Mouse (Mus musculus): ENCODE data around the gene Msl2. TPM values are rescaled to one million over a fixed set of nuclear protein-coding genes. Genes with fewer than 3 reads are reported as not detected.

Gene Msl2
- polyA plus RNA-seq (2015; fragmentation: Nextera tagmentation; extraction: Ambion mirVana): 2.6 and 2.7 TPM in 2 replicates

GRCm38 (mm10) chr9:101073987-101074331 lies at the start of gene Msl2:
TSS of gene Msl2 (plus strand) at chr9:101074101.
- peak; percentile 71; the same call in 1 of the 2 replicates for ATAC-seq
- Histone ChIP-seq H3K4me3 (ENCODE audit: low read length) (peak within 1 kb of the TSS; percentile 87), H3K27ac (ENCODE audit: low read depth, low read length) (peak within 1 kb of the TSS; percentile 100), H3K27me3 (replicated peaks; ENCODE audit: control insufficient read depth, insufficient read depth, low read length) (no peaks in the 10 kb centered on the region), H3K4me2 (ENCODE audit: low read length) (peak within 1 kb of the TSS; percentile 82), H3K36me3 (ENCODE audit: control insufficient read depth, insufficient read depth, low read length) (no peaks in the 10 kb centered on the region), H3K9me3 (ENCODE audit: control insufficient read depth, low read length) (no peaks in the 10 kb centered on the region), H3K9ac (ENCODE audit: low read depth, low read length) (peak within 1 kb of the TSS; percentile 99), H3K4me1 (ENCODE audit: control insufficient read depth, insufficient read depth, low read depth, low read length) (peaks cover 16% of the 10 kb centered on the region)
- 0% methylated on average over 18 of the region's 43 CpGs for WGBS

- H3K4me2 ChIP-seq (ENCODE audit: low read length): peak overlapping the region; percentile 64
- H3K9me3 ChIP-seq (ENCODE audit: control insufficient read depth, low read length): no peaks in the 10 kb centered on the region
- peak overlapping the region; percentile 84 for H3K9ac ChIP-seq (ENCODE audit: low read depth, low read length)
- WGBS: 3% methylated on average over 14 of the region's 14 CpGs
- peaks cover 2% of the 10 kb centered on the region; the same call in 1 of the 2 replicates for H3K36me3 ChIP-seq (ENCODE audit: control insufficient read depth, insufficient read depth, low read length)
- peaks cover 11% of the 10 kb centered on the region for H3K4me1 ChIP-seq (ENCODE audit: control insufficient read depth, insufficient read depth, low read depth, low read length)
- H3K4me3 ChIP-seq (ENCODE audit: low read length): peak overlapping the region; percentile 64
- H3K27me3 ChIP-seq (replicated peaks; ENCODE audit: control insufficient read depth, insufficient read depth, low read length): no peaks in the 10 kb centered on the region
- no peak for ATAC-seq
- peak overlapping the region; percentile 99 for H3K27ac ChIP-seq (ENCODE audit: low read depth, low read length)
Observed at GRCm38 (mm10) chr9:101033761-101034447, 40.0 kb upstream of the Msl2 start.

- peak within 1 kb of the TSS; percentile 84 for H3K9ac ChIP-seq (ENCODE audit: low read depth, low read length)
- H3K4me3 ChIP-seq (ENCODE audit: low read length): peak within 1 kb of the TSS; percentile 64
- no peaks in the 10 kb centered on the region for H3K36me3 ChIP-seq (ENCODE audit: control insufficient read depth, insufficient read depth, low read length)
- H3K27me3 ChIP-seq (replicated peaks; ENCODE audit: control insufficient read depth, insufficient read depth, low read length): no peaks in the 10 kb centered on the region
- peaks cover 11% of the 10 kb centered on the region for H3K4me1 ChIP-seq (ENCODE audit: control insufficient read depth, insufficient read depth, low read depth, low read length)
- peak; percentile 100 for ATAC-seq
- peak within 1 kb of the TSS; percentile 99 for H3K27ac ChIP-seq (ENCODE audit: low read depth, low read length)
- H3K9me3 ChIP-seq (ENCODE audit: control insufficient read depth, low read length): no peaks in the 10 kb centered on the region
- under 1% methylated on average over 50 of the region's 61 CpGs for WGBS
- H3K4me2 ChIP-seq (ENCODE audit: low read length): peak within 1 kb of the TSS; percentile 80
Observed at GRCm38 (mm10) chr9:101034448-101035098, 39.3 kb upstream of the Msl2 start, which contains the start of gene Pccb. TSS of gene Pccb (minus strand) at chr9:101034898.

- ATAC-seq: no peak
- Histone ChIP-seq H3K4me3 (ENCODE audit: low read length) (no peak overlapping the region), H3K9ac (ENCODE audit: low read depth, low read length) (no peak overlapping the region), H3K27ac (ENCODE audit: low read depth, low read length) (no peak overlapping the region), H3K27me3 (replicated peaks; ENCODE audit: control insufficient read depth, insufficient read depth, low read length) (no peaks in the 10 kb centered on the region), H3K4me2 (ENCODE audit: low read length) (no peak overlapping the region), H3K4me1 (ENCODE audit: control insufficient read depth, insufficient read depth, low read depth, low read length) (peaks cover 11% of the 10 kb centered on the region), H3K9me3 (ENCODE audit: control insufficient read depth, low read length) (no peaks in the 10 kb centered on the region), H3K36me3 (ENCODE audit: control insufficient read depth, insufficient read depth, low read length) (no peaks in the 10 kb centered on the region)
- 91% methylated on average over 14 of the region's 15 CpGs for WGBS
Observed at GRCm38 (mm10) chr9:101035836-101036596, 37.9 kb upstream of the Msl2 start.

- no peak for ATAC-seq
- H3K4me3 ChIP-seq (ENCODE audit: low read length): no peak overlapping the region
- no peaks in the 10 kb centered on the region for H3K27me3 ChIP-seq (replicated peaks; ENCODE audit: control insufficient read depth, insufficient read depth, low read length)
- H3K9ac ChIP-seq (ENCODE audit: low read depth, low read length): no peak overlapping the region
- no peaks in the 10 kb centered on the region for H3K36me3 ChIP-seq (ENCODE audit: control insufficient read depth, insufficient read depth, low read length)
- no peaks in the 10 kb centered on the region for H3K9me3 ChIP-seq (ENCODE audit: control insufficient read depth, low read length)
- no peak overlapping the region for H3K27ac ChIP-seq (ENCODE audit: low read depth, low read length)
- no peak overlapping the region for H3K4me2 ChIP-seq (ENCODE audit: low read length)
- peaks cover 11% of the 10 kb centered on the region for H3K4me1 ChIP-seq (ENCODE audit: control insufficient read depth, insufficient read depth, low read depth, low read length)
- 90% methylated on average over 2 of the region's 2 CpGs for WGBS
Observed at GRCm38 (mm10) chr9:101036876-101037275, 37.0 kb upstream of the Msl2 start.

GRCm38 (mm10) chr9:101037396-101037795 lies 36.5 kb upstream of the Msl2 start:
- no peak overlapping the region for H3K4me2 ChIP-seq (ENCODE audit: low read length)
- ATAC-seq: no peak
- no peak overlapping the region for H3K4me3 ChIP-seq (ENCODE audit: low read length)
- H3K4me1 ChIP-seq (ENCODE audit: control insufficient read depth, insufficient read depth, low read depth, low read length): peaks cover 11% of the 10 kb centered on the region
- H3K27me3 ChIP-seq (replicated peaks; ENCODE audit: control insufficient read depth, insufficient read depth, low read length): no peaks in the 10 kb centered on the region
- no peaks in the 10 kb centered on the region for H3K9me3 ChIP-seq (ENCODE audit: control insufficient read depth, low read length)
- H3K27ac ChIP-seq (ENCODE audit: low read depth, low read length): no peak overlapping the region
- H3K36me3 ChIP-seq (ENCODE audit: control insufficient read depth, insufficient read depth, low read length): no peaks in the 10 kb centered on the region
- H3K9ac ChIP-seq (ENCODE audit: low read depth, low read length): no peak overlapping the region
- WGBS: 61% methylated on average over 7 of the region's 7 CpGs

- no peak for ATAC-seq
- H3K27me3 ChIP-seq (replicated peaks; ENCODE audit: control insufficient read depth, insufficient read depth, low read length): no peaks in the 10 kb centered on the region
- H3K27ac ChIP-seq (ENCODE audit: low read depth, low read length): no peak overlapping the region
- no peak overlapping the region for H3K4me2 ChIP-seq (ENCODE audit: low read length)
- peaks cover 8% of the 10 kb centered on the region for H3K4me1 ChIP-seq (ENCODE audit: control insufficient read depth, insufficient read depth, low read depth, low read length)
- H3K9me3 ChIP-seq (ENCODE audit: control insufficient read depth, low read length): no peaks in the 10 kb centered on the region
- H3K9ac ChIP-seq (ENCODE audit: low read depth, low read length): no peak overlapping the region
- no peak overlapping the region for H3K4me3 ChIP-seq (ENCODE audit: low read length)
- H3K36me3 ChIP-seq (ENCODE audit: control insufficient read depth, insufficient read depth, low read length): no peaks in the 10 kb centered on the region
- 82% methylated on average over 5 of the region's 5 CpGs for WGBS
Observed at GRCm38 (mm10) chr9:101038634-101039033, 35.3 kb upstream of the Msl2 start.

GRCm38 (mm10) chr9:101041508-101041907 lies 32.4 kb upstream of the Msl2 start:
- H3K27me3 ChIP-seq (replicated peaks; ENCODE audit: control insufficient read depth, insufficient read depth, low read length): no peaks in the 10 kb centered on the region
- no peak overlapping the region for H3K4me3 ChIP-seq (ENCODE audit: low read length)
- H3K4me2 ChIP-seq (ENCODE audit: low read length): no peak overlapping the region
- H3K9me3 ChIP-seq (ENCODE audit: control insufficient read depth, low read length): no peaks in the 10 kb centered on the region
- no peak overlapping the region for H3K27ac ChIP-seq (ENCODE audit: low read depth, low read length)
- H3K9ac ChIP-seq (ENCODE audit: low read depth, low read length): no peak overlapping the region
- H3K36me3 ChIP-seq (ENCODE audit: control insufficient read depth, insufficient read depth, low read length): no peaks in the 10 kb centered on the region
- H3K4me1 ChIP-seq (ENCODE audit: control insufficient read depth, insufficient read depth, low read depth, low read length): no peaks in the 10 kb centered on the region
- 82% methylated on average over 5 of the region's 5 CpGs for WGBS
- ATAC-seq: no peak

- Histone ChIP-seq H3K36me3 (ENCODE audit: control insufficient read depth, insufficient read depth, low read length) (no peaks in the 10 kb centered on the region), H3K4me2 (ENCODE audit: low read length) (no peak overlapping the region), H3K9me3 (ENCODE audit: control insufficient read depth, low read length) (no peaks in the 10 kb centered on the region), H3K4me3 (ENCODE audit: low read length) (no peak overlapping the region), H3K4me1 (ENCODE audit: control insufficient read depth, insufficient read depth, low read depth, low read length) (no peaks in the 10 kb centered on the region), H3K27ac (ENCODE audit: low read depth, low read length) (no peak overlapping the region), H3K27me3 (replicated peaks; ENCODE audit: control insufficient read depth, insufficient read depth, low read length) (no peaks in the 10 kb centered on the region), H3K9ac (ENCODE audit: low read depth, low read length) (no peak overlapping the region)
- ATAC-seq: no peak
- WGBS: 87% methylated on average over 9 of the region's 9 CpGs
Observed at GRCm38 (mm10) chr9:101042249-101042648, 31.7 kb upstream of the Msl2 start.
